Mouse (Mus musculus) embryo, embryonic 10 days (tissue): ENCODE measurements around the gene Sapcd2.
A peak's percentile ranks its signal among the peaks of the same experiment; 100 is the strongest.
"Not testable (repeated sequence)": the region's sequence is repeated elsewhere in the genome, so short reads cannot be mapped to it uniquely, and the experiment has no call there.

Experiments used
- DNase-seq: peaks from one replicate; pipeline ENCODE4 v3.0.0-alpha.2; 2015; ENCODE audit warnings: low spot score

Sapcd2 gene

DNA sequence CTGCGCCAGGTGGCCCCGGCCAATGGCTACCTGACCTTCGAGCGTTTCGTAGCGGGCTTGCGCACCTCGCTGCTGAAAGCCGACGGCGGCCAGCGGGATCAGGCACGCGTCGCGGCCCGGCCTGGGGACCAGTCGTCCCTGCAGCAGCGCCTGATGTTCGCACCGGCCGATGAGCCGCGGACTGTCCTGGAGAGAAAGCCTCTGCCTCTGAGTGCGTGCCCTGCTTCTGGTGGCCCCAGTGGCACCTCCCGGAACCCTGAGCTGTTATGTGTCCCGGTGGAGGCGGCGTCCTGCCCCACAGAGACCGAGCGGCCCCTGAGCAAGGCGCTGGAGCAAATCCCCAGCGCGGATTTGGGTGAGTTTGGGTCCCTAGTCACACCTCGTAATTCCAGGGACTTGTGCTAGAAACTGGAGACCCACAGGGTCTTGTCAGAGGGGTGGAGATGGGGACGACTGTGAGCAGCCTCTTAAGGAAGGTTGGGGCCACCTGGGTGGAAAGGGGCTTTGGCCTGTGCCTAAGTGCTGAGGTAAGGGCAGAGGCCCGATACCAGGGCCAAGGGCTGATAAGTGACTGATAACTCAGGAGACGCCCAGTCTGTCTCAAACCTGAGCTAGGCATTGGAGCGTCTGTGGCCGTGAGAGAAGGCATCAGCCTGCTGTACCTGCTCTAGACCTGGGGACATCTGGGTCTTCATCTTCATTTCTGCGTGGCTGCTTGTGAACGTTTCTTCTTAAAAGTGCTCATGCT, 697 bp downstream of the Sapcd2 start:
- DNase-seq = peak; percentile 48

DNA sequence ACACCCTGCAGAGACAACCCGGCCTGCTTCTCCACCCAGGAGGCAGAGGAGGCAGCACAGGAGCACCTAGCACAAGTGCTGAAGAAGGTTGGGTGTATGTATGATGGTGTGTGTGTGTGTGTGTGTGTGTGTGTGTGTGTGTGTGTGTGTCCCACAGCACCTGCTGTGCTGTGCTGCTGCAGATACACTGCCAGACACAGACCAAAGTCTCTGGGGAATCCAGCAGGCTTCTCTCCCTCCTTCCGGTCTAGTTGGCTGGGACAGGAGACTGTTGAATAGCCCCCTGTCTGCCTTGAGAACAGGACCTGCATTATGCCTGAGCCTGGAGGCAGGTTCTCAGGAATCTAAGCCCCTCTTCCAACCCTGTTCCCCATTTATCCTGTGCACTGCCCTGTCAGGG, 1.3 kb downstream of the Sapcd2 start:
- no peak for DNase-seq

DNA sequence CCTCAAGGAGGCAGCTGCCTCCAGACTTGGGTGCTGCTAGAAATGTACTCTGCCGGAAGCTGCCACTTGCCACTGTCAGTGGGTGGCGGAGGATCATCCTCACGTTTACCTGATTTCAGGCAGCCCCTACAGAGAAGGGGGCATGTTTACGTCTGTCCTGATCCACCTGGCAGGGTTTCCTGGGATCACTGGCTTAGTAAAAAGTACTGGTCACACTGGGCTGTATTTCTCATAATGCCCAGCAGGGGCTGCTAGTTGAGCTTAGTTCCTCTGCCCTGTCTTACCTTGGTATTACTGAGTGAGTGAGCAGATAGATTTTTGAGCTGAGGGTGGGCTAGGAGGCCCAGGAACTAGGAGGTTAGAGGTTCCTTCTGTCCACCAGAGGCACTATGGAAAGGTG, 4.5 kb downstream of the Sapcd2 start:
- peak; percentile 70 for DNase-seq

DNA sequence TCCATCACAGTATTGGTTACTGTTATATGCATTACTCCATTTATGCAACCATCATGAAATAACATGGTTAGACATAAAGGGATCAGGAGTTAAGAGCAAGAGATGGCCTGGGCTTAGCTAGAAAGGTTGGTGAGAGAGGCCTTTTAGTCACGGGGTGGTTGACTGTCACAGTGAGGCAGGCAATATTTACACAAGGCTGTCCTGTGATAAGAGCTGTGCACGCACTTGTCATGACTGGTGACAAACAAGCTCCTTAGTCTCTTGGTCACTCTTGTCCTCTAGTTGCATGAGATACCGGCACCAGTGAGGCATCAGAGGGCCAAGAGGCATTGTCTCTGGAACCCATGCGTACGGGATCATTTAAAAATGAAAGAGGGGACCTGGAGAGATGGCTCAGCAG, 12.4 kb downstream of the Sapcd2 start:
- DNase-seq = no peak

DNA sequence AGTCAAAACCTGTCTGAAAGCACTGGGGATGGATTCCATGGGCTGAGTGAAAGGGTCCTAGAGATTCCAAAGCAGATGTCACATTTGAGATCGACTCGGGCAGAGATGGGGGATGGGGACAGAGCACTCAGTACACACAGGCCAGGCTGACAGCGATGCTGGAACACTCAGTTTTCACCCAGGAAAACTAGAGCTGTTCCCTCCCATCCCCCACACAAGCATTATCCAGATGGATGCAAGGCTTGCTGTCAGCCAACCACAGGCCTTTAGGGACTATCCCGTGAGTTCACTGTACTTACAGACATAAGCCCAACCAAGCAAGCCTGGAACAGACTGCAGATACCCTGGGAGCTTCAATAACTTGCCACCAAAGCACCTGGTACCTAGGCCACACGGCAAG, 19.1 kb downstream of the Sapcd2 start:
- DNase-seq = no peak

- no peak for DNase-seq
Observed at GRCm38 (mm10) chr2:25394281-25395221, 22.4 kb downstream of the Sapcd2 start.

GRCm38 (mm10) chr2:25395721-25396596, 23.8 kb downstream of the Sapcd2 start, which contains the start of gene Entpd2:
Entpd2 (plus strand) TSS chr2:25395874.
- DNase-seq = peak; percentile 39

DNA sequence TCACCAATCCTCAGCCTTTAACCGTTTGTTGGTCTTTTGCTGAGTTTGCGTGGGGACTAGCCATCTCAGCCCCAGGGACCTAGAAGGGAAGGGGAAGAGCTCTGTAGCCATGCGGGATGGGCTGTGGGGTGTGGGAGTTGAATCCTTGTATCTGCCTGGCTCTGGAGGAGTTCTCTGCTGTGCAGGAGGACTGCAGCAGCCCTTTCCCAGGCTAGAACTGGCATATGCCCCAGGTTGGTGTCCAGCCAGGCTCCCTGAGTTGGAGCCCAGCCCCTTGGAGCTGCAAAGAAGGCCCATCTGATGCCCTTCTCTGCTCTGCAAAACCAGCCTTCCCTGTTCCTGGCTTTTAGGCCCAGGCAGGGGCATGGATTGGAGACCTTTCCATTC, 24.5 kb downstream of the Sapcd2 start:
- DNase-seq = no peak

- no peak for DNase-seq
Observed at GRCm38 (mm10) chr2:25397010-25397409, 24.9 kb downstream of the Sapcd2 start.

- no peak for DNase-seq
Observed at GRCm38 (mm10) chr2:25398065-25398464, 25.9 kb downstream of the Sapcd2 start.

GRCm38 (mm10) chr2:25399051-25399450, 26.9 kb downstream of the Sapcd2 start, which contains the start of gene Npdc1:
Npdc1 (plus strand) TSS chr2:25399351.
- DNase-seq = no peak

DNA sequence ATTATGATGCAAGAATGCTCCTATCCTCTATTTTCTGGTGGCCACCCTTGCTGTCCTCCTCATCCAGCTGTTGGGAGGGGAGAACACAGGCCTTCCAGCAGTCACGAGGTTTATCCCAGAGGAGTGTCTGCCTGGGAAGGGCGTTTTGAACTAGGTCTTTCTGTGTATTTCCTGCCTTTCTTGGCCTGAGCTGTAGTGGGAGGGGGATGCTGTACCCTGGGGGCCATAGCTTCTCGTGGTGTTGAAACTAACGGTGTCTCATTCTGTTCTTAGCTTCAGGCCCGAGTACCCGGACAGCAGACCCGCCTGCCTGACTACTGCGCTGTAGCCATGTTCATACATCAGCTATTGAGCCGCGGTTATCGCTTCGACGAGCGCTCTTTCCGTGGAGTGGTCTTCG, 28.2 kb downstream of the Sapcd2 start:
- DNase-seq = no peak

DNA sequence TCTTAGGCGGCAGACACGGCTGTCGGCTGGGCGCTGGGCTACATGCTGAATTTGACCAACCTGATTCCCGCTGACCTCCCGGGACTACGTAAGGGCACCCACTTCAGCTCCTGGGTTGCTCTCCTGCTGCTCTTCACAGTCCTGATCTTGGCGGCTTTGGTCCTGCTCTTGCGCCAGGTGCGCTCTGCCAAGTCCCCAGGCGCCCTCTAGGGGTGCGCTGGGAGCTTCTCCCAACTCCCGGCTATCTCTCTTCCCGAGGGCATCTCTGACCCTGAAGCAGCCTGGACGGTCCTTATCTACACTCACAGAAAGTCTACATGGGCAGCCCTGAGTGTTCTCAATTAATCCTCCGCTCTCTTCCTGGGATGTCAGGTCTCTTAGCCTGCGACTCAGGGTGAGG, 28.6 kb downstream of the Sapcd2 start:
- DNase-seq = peak; percentile 60

DNA sequence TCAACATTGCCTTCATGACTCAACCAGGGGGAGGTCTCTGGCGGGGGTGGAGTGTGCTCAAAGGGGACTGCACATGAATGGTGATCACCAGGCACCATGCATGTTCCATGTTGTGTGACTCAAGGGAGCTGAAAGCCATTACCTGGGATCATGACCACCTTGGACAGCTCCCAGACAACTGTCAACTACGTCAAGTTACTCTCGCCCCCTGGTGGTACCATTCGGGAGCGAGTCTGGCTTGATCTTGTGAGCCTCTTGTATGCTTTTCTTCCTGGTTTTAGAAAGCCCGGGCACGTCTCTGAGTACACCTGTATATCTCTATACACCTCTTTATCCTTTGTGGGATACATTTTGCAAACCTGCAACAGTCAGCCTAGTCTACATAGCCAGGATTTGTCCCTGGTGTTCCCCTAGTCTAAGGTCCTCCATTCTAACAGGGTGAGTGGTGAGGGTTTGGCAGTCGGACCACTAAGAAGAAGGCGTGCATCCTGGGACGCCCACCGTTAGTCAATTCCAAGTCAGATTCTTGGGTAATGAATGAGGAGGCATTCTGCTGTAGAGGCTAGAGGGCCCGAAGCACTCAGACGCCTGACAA, 30.4 kb downstream of the Sapcd2 start:
- peak; percentile 94 for DNase-seq

- DNase-seq = peak; percentile 67
Observed at GRCm38 (mm10) chr2:25402972-25403601, 31.0 kb downstream of the Sapcd2 start.

- DNase-seq = no peak
Observed at GRCm38 (mm10) chr2:25403994-25404393, 31.9 kb downstream of the Sapcd2 start.

DNA sequence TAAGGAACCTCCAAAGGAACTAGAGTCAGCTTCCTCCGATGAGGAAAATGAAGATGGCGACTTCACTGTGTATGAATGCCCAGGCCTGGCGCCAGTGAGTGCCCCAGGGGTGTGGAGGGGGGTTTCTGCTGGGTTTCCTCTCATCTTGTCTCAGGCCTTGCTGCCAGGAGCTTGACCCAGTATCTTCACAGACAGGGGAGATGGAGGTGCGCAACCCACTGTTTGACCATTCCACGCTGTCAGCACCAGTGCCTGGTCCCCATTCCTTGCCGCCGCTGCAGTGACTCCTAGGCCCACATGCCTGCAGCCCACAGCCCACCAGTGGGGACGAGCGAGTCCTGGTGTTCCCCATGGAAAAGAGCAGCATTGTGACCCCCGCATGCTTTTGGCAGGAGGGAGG, 36.8 kb downstream of the Sapcd2 start:
- DNase-seq = no peak

GRCm38 (mm10) chr2:25413436-25413835, 41.3 kb downstream of the Sapcd2 start:
- not testable (repeated sequence) for DNase-seq

DNA sequence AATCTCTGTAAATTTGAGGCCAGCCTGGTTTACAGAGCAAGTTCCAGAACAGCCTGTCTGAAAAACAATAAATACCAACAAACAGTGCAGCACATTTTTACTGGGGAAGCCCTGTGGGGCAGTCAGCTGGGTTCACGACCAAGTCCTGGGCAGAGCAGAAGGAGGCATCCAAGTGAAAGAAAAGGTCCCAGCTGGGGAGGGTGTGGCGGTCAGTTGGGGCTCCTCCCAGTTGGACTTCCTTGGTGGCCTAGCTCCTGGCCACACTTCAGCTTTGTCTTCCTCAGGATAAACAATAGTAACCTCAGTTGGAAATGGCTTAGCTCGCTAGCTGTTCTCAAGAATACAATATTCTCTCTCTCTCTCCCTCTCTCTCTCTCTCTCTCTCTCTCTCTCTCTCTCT, 45.3 kb downstream of the Sapcd2 start:
- no peak for DNase-seq

GRCm38 (mm10) chr2:25421896-25422295, 49.8 kb downstream of the Sapcd2 start:
- DNase-seq = peak; percentile 71
